Mouse (Mus musculus): ENCODE data around the gene Ubp1. TPM values are rescaled to one million over a fixed set of nuclear protein-coding genes. Genes with fewer than 3 reads are reported as not detected.

Ubp1 gene
- polyA plus RNA-seq, 1 experiment from 2014 or later: 47.6 TPM

GRCm38 (mm10) chr9:114025182-114025581, 94.4 kb downstream of the Ubp1 start:
- no peak for ATAC-seq (ENCODE audit: low FRiP score)
- H3K9me3 ChIP-seq: no peaks in the 10 kb centered on the region
- no peaks in the 10 kb centered on the region for H3K27me3 ChIP-seq
- WGBS: 73% methylated on average over 9 of the region's 9 CpGs
- no peak overlapping the region for H3K9ac ChIP-seq
- no peak overlapping the region for H3K27ac ChIP-seq
- H3K4me1 ChIP-seq: peaks cover 14% of the 10 kb centered on the region
- H3K4me2 ChIP-seq: peak overlapping the region; percentile 69
- peak overlapping the region; percentile 70; the same call in 1 of the 2 replicates for H3K4me3 ChIP-seq (replicated peaks)
- no peaks in the 10 kb centered on the region for H3K36me3 ChIP-seq (replicated peaks)

- ATAC-seq (ENCODE audit: low FRiP score): no peak
- Histone ChIP-seq H3K27ac (no peak overlapping the region), H3K27me3 (no peaks in the 10 kb centered on the region), H3K4me1 (peaks cover 14% of the 10 kb centered on the region), H3K4me3 (replicated peaks) (peak overlapping the region; percentile 70), H3K4me2 (peak overlapping the region; percentile 69), H3K36me3 (replicated peaks) (no peaks in the 10 kb centered on the region), H3K9ac (peak overlapping the region; percentile 64), H3K9me3 (no peaks in the 10 kb centered on the region)
- WGBS: 9% methylated on average over 8 of the region's 8 CpGs
These were observed 95.1 kb downstream of the Ubp1 start for GRCm38 (mm10) chr9:114025846-114026245.

DNA sequence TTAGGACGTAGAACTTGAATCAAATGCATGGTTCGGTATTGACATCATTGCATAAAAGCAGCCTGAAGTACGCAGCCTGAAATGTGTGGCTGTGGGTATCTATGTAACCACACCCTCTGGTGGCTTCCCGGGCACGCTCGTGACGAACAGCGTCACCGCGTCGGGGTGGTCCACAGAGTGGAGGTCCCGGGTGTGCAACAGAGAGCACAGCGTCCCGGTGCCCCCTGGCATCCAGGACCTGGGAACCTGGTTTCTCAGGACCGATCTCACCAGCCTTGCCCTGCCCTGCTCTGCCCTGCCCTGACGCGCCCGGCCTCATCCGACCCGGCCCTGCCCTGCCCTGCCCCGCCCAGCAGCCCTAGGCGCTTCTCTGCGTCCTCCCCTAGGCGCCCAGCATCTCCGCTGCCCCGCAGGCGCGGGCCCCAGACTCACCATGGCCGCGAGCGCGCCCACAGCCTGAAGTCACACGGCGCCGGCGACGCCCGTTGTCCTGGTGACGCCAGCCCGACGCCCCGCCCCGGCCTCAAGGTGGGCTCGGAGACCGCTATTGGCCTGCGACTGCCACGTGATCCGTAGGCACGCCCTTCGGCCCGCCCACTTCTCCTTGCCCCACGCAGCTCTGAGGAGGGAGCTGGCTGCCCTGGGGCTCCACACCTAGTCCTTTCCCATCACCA, 95.7 kb downstream of the Ubp1 start:
- no peaks in the 10 kb centered on the region for H3K27me3 ChIP-seq
- ATAC-seq (ENCODE audit: low FRiP score): peak; percentile 98
- WGBS: under 1% methylated on average over 45 of the region's 52 CpGs
- peaks cover 14% of the 10 kb centered on the region for H3K4me1 ChIP-seq
- peak overlapping the region; percentile 69 for H3K4me2 ChIP-seq
- no peaks in the 10 kb centered on the region for H3K36me3 ChIP-seq (replicated peaks)
- H3K4me3 ChIP-seq (replicated peaks): peak overlapping the region; percentile 70
- peak overlapping the region; percentile 75 for H3K27ac ChIP-seq
- H3K9me3 ChIP-seq: no peaks in the 10 kb centered on the region
- H3K9ac ChIP-seq: peak overlapping the region; percentile 64

Other genes with a start within 250 kb of the Ubp1 start
- gene Pdcd6ip, start 222.7 kb upstream of the Ubp1 start, polyA plus RNA-seq (2016; fragmentation: Nextera tagmentation; extraction: Ambion mirVana): 54.3 and 57.4 TPM in 2 replicates
- gene Clasp2, start 189.5 kb upstream of the Ubp1 start, polyA plus RNA-seq (2016; fragmentation: Nextera tagmentation; extraction: Ambion mirVana): 81.3 and 84.0 TPM in 2 replicates
- 9.2 and 10.7 TPM in 2 replicates for gene Fbxl2, start 115.3 kb downstream of the Ubp1 start, polyA plus RNA-seq (2016; fragmentation: Nextera tagmentation; extraction: Ambion mirVana)
- 0.32 and 0.51 TPM in 2 replicates for gene Susd5, start 126.2 kb downstream of the Ubp1 start, polyA plus RNA-seq (2016; fragmentation: Nextera tagmentation; extraction: Ambion mirVana)